Mouse (Mus musculus): ENCODE data around the gene Zfp874b. TPM values are rescaled to one million over a fixed set of nuclear protein-coding genes. Genes with fewer than 3 reads are reported as not detected.
"Not testable (repeated sequence)": the region's sequence is repeated elsewhere in the genome, so short reads cannot be mapped to it uniquely, and the experiment has no call there.

Gene Zfp874b
- polyA plus RNA-seq, 1 experiment = 11.2 TPM

GRCm38 (mm10) chr13:67452021-67452309 lies 32.1 kb downstream of the Zfp874b start:
- peak overlapping the region; percentile 44 for H3K27ac ChIP-seq (ENCODE audit: insufficient read depth, low read depth, low read length)
- H3K4me3 ChIP-seq (ENCODE audit: insufficient read depth, low read length) = peak overlapping the region; percentile 67

GRCm38 (mm10) chr13:67451172-67452020 lies 32.7 kb downstream of the Zfp874b start, which contains the start of gene Zfp874a:
TSS of gene Zfp874a (minus strand) at chr13:67451624.
- H3K4me1 ChIP-seq (ENCODE audit: control insufficient read depth, insufficient read depth, low read length) = peaks cover 7% of the 10 kb centered on the region
- TF ChIP-seq CTCF (IDR thresholded peaks at IDR 0.05; ENCODE audit: low read depth, low read length) = no peak
- no peak for TF ChIP-seq POLR2A (IDR thresholded peaks at IDR 0.05; ENCODE audit: borderline replicate concordance, low read depth, low read length)
- H3K4me3 ChIP-seq (ENCODE audit: insufficient read depth, low read length) = peak within 1 kb of the TSS; percentile 67
- peak within 1 kb of the TSS; percentile 44 for H3K27ac ChIP-seq (ENCODE audit: insufficient read depth, low read depth, low read length)

More at GRCm38 (mm10) chr13:67452021-67452309, 32.1 kb downstream of the Zfp874b start:
- TF ChIP-seq POLR2A (IDR thresholded peaks at IDR 0.05; ENCODE audit: borderline replicate concordance, low read depth, low read length) = no peak
- TF ChIP-seq CTCF (IDR thresholded peaks at IDR 0.05; ENCODE audit: low read depth, low read length) = no peak
- H3K4me1 ChIP-seq (ENCODE audit: control insufficient read depth, insufficient read depth, low read length) = peaks cover 7% of the 10 kb centered on the region

GRCm38 (mm10) chr13:67437095-67437494 lies 47.0 kb downstream of the Zfp874b start:
- not testable (repeated sequence) for H3K27ac ChIP-seq (ENCODE audit: insufficient read depth, low read depth, low read length); H3K4me3 ChIP-seq (ENCODE audit: insufficient read depth, low read length); H3K4me1 ChIP-seq (ENCODE audit: control insufficient read depth, insufficient read depth, low read length)

GRCm38 (mm10) chr13:67428116-67428515 lies 55.9 kb downstream of the Zfp874b start:
- no peak overlapping the region for H3K27ac ChIP-seq (ENCODE audit: insufficient read depth, low read depth, low read length)
- H3K4me3 ChIP-seq (ENCODE audit: insufficient read depth, low read length) = no peak overlapping the region
- H3K4me1 ChIP-seq (ENCODE audit: control insufficient read depth, insufficient read depth, low read length) = peaks cover 2% of the 10 kb centered on the region; the same call in 1 of the 2 replicates
- TF ChIP-seq CTCF (IDR thresholded peaks at IDR 0.05; ENCODE audit: low read depth, low read length) = no peak
- no peak for TF ChIP-seq POLR2A (IDR thresholded peaks at IDR 0.05; ENCODE audit: borderline replicate concordance, low read depth, low read length)

- H3K27ac ChIP-seq (ENCODE audit: insufficient read depth, low read depth, low read length); H3K4me1 ChIP-seq (ENCODE audit: control insufficient read depth, insufficient read depth, low read length); H3K4me3 ChIP-seq (ENCODE audit: insufficient read depth, low read length): not testable (repeated sequence)
These were observed 58.4 kb downstream of the Zfp874b start for GRCm38 (mm10) chr13:67425699-67426098.

GRCm38 (mm10) chr13:67422532-67422931 lies 61.5 kb downstream of the Zfp874b start:
- H3K4me3 ChIP-seq (ENCODE audit: insufficient read depth, low read length); H3K4me1 ChIP-seq (ENCODE audit: control insufficient read depth, insufficient read depth, low read length); H3K27ac ChIP-seq (ENCODE audit: insufficient read depth, low read depth, low read length): not testable (repeated sequence)

Other genes with a start within 250 kb of the Zfp874b start
- 2.5 and 2.7 TPM in 2 replicates for gene Zfp458, start 205.8 kb downstream of the Zfp874b start, polyA plus RNA-seq (2012; ENCODE audit: insufficient read depth, insufficient read length, missing spikeins)
- 0.84 TPM in 1 of 2 replicates, not detected in the other for gene Zfp457, start 177.8 kb downstream of the Zfp874b start, polyA plus RNA-seq (2012; ENCODE audit: insufficient read depth, insufficient read length, missing spikeins)
- gene Zfp595, start 151.7 kb downstream of the Zfp874b start, polyA plus RNA-seq (2012; ENCODE audit: insufficient read depth, insufficient read length, missing spikeins) = 7.0 and 7.9 TPM in 2 replicates
- gene Gm28044, start 123.7 kb downstream of the Zfp874b start, polyA plus RNA-seq (2012; ENCODE audit: insufficient read depth, insufficient read length, missing spikeins) = not detected in 2 replicates
- gene Zfp953, start 123.7 kb downstream of the Zfp874b start, polyA plus RNA-seq (2012; ENCODE audit: insufficient read depth, insufficient read length, missing spikeins) = 5.8 and 6.2 TPM in 2 replicates
- 1.7 TPM in 1 of 2 replicates, not detected in the other for gene Gm28041, start 108.5 kb downstream of the Zfp874b start, polyA plus RNA-seq (2012; ENCODE audit: insufficient read depth, insufficient read length, missing spikeins)
- 4.5 and 7.1 TPM in 2 replicates for gene Zfp456, start 108.4 kb downstream of the Zfp874b start, polyA plus RNA-seq (2012; ENCODE audit: insufficient read depth, insufficient read length, missing spikeins)
- 13.5 and 14.4 TPM in 2 replicates for gene Zfp429, start 84.4 kb downstream of the Zfp874b start, polyA plus RNA-seq (2012; ENCODE audit: insufficient read depth, insufficient read length, missing spikeins)
- 0.16 TPM in 1 of 2 replicates, not detected in the other for gene Zfp459, start 62.8 kb downstream of the Zfp874b start, polyA plus RNA-seq (2012; ENCODE audit: insufficient read depth, insufficient read length, missing spikeins)
- 11.4 and 14.8 TPM in 2 replicates for gene Zfp874a, start 32.6 kb downstream of the Zfp874b start, polyA plus RNA-seq (2012; ENCODE audit: insufficient read depth, insufficient read length, missing spikeins)
- gene Zfp58, start 16.3 kb upstream of the Zfp874b start, polyA plus RNA-seq (2012; ENCODE audit: insufficient read depth, insufficient read length, missing spikeins) = 6.1 and 8.0 TPM in 2 replicates
- not detected in 2 replicates for gene Gm26965, start 41.9 kb upstream of the Zfp874b start, polyA plus RNA-seq (2012; ENCODE audit: insufficient read depth, insufficient read length, missing spikeins)
- gene Zfp87, start 41.9 kb upstream of the Zfp874b start, polyA plus RNA-seq (2012; ENCODE audit: insufficient read depth, insufficient read length, missing spikeins) = 21.8 and 22.7 TPM in 2 replicates
- 5.9 and 6.3 TPM in 2 replicates for gene Zfp748, start 69.6 kb upstream of the Zfp874b start, polyA plus RNA-seq (2012; ENCODE audit: insufficient read depth, insufficient read length, missing spikeins)
- gene Zfp729b, start 125.4 kb upstream of the Zfp874b start, polyA plus RNA-seq (2012; ENCODE audit: insufficient read depth, insufficient read length, missing spikeins) = 9.5 and 10.8 TPM in 2 replicates
- gene Gm49345, start 153.5 kb upstream of the Zfp874b start, polyA plus RNA-seq (2012; ENCODE audit: insufficient read depth, insufficient read length, missing spikeins) = 2.5 and 6.9 TPM in 2 replicates
- gene Zfp729a, start 153.5 kb upstream of the Zfp874b start, polyA plus RNA-seq (2012; ENCODE audit: insufficient read depth, insufficient read length, missing spikeins) = 9.1 and 14.2 TPM in 2 replicates
- 9.4 and 12.7 TPM in 2 replicates for gene Zfp738, start 202.8 kb upstream of the Zfp874b start, polyA plus RNA-seq (2012; ENCODE audit: insufficient read depth, insufficient read length, missing spikeins)
- 7.8 and 10.5 TPM in 2 replicates for gene Zfp65, start 244.9 kb upstream of the Zfp874b start, polyA plus RNA-seq (2012; ENCODE audit: insufficient read depth, insufficient read length, missing spikeins)

Measured in bone marrow macrophage, adult 2 months (primary cell).